Mouse (Mus musculus) testis, adult 2 months (tissue): ENCODE results near the gene Mad1l1.

Source experiments
- CTCF ChIP-seq: fragments of 200-500 bp; IDR thresholded peaks from 2 replicates; pipeline ENCODE4 v1.5.1; 2012; ENCODE audit warnings: low read depth, mild to moderate bottlenecking, inconsistent platforms, low read length, moderate library complexity; ENCODE audit not compliant: control insufficient read depth, insufficient read depth, insufficient replicate concordance
- POLR2A ChIP-seq: fragments of 200-500 bp; IDR thresholded peaks from 2 replicates; pipeline ENCODE4 v1.6.1; 2012; ENCODE audit warnings: low read depth, mild to moderate bottlenecking, inconsistent platforms, low read length, moderate library complexity; ENCODE audit not compliant: control insufficient read depth

- TF ChIP-seq POLR2A (no peak), CTCF (no peak)
These were observed 148.2 kb downstream of the Mad1l1 start for GRCm38 (mm10) chr5:140173181-140173580.
